Mouse (Mus musculus): Measurements from ENCODE around the gene Draxin. TPM values are rescaled to one million over a fixed set of nuclear protein-coding genes. Genes with fewer than 3 reads are reported as not detected.

Gene Draxin
- polyA plus RNA-seq, 1 experiment from 2014 or later: 0.24 TPM

DNA sequence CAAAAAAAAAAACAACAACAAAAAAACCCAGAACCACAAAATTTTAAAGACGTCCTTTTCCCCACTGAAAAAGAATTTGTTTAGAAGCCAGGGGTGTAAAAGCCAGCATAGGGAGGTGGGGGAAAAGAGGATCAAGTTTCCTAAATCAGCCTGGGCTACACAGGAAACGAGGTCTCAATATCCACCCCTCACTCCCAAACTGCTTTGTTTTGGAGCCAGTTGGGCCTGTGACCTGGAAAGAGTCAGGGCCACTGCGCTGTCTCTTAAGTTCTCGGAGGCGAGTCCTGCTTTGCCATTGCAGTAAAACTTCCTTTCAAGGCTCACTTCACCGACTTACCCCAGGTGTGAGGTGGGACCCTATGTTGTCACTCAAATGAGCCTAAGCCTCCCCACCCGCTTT is 19.7 kb upstream of the Draxin start:
- ATAC-seq: no peak
- no peaks in the 10 kb centered on the region for H3K9me3 ChIP-seq
- H3K4me3 ChIP-seq (replicated peaks): no peak overlapping the region
- no peaks in the 10 kb centered on the region for H3K27me3 ChIP-seq (replicated peaks)
- no peak overlapping the region for H3K27ac ChIP-seq
- no peak overlapping the region for H3K4me2 ChIP-seq (replicated peaks)
- no peaks in the 10 kb centered on the region for H3K36me3 ChIP-seq
- WGBS: 68% methylated on average over 7 of the region's 7 CpGs
- no peak overlapping the region for H3K9ac ChIP-seq
- peaks cover 3% of the 10 kb centered on the region; the same call in 1 of the 2 replicates for H3K4me1 ChIP-seq (replicated peaks)

DNA sequence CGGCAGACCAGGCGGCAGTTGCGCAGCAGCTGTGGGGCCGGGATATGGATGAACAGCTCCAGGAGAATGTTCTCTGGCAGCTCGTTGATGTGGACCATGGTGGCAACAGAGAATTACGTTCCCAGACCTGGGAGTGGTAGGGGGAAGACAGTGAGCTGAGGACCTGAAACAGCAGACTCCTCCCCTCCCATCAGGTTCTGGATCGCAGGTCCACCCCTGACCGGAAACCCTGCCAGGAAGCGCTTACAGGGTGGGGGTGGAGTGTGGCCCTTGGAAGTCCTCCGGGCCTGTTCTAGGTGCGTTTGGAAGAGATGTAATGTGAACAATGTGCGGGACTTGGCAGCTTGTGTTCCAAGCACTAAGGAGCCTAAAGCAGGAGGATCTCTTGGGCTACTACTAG is 19.0 kb upstream of the Draxin start:
- H3K4me2 ChIP-seq (replicated peaks): no peak overlapping the region

DNA sequence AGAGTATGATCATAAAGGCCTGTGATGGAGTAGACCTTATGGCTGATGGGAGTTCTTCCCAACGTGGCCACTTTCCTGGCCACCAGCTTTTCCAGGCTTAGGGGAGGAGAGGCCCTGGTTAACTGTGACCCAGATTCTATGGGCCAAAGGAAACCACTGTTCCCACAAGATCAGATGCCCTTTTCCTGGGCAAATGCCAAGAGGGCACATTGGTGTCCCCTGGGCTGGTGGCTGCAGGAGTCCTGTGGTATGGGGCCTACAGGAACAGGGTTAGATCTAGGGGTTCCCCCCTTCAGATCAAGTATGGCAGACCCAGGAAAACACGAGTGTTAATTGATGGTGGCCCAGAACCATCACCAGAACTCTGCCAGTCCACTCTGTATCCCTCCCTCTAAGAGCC is 17.2 kb upstream of the Draxin start:
- Histone ChIP-seq H3K9me3 (no peaks in the 10 kb centered on the region), H3K27me3 (replicated peaks) (no peaks in the 10 kb centered on the region), H3K4me2 (replicated peaks) (no peak overlapping the region), H3K27ac (no peak overlapping the region), H3K9ac (no peak overlapping the region), H3K36me3 (no peaks in the 10 kb centered on the region), H3K4me3 (replicated peaks) (no peak overlapping the region), H3K4me1 (replicated peaks) (peaks cover 3% of the 10 kb centered on the region; the same call in 1 of the 2 replicates)
- WGBS: 85% methylated on average over 2 of the region's 2 CpGs
- no peak for ATAC-seq

More for the DNA sequence above, 19.0 kb upstream of the Draxin start:
- Histone ChIP-seq H3K36me3 (no peaks in the 10 kb centered on the region), H3K9ac (no peak overlapping the region), H3K27me3 (replicated peaks) (no peaks in the 10 kb centered on the region), H3K9me3 (no peaks in the 10 kb centered on the region), H3K27ac (no peak overlapping the region), H3K4me3 (replicated peaks) (no peak overlapping the region), H3K4me1 (replicated peaks) (peaks cover 3% of the 10 kb centered on the region; the same call in 1 of the 2 replicates)
- ATAC-seq: no peak
- 57% methylated on average over 12 of the region's 12 CpGs for WGBS

DNA sequence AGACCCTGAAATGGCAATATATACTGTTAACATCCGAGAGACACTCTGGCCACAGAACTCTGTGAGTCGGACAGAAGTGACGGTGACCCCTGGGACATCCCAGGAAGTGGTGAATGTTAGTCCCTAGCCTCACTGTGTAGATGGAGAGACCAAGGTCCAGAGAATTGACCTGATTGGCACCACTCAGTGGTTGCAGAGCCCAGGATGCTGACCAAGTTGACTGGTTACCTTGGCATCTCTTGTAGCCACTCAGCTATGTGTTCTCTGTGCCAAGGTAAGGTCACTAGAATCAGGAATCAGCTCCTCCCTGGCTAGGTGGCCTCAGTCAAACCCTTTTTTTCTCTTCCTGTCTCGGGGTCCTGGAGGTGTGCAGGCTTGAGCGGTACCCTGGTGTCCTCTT is 13.2 kb upstream of the Draxin start:
- H3K4me2 ChIP-seq (replicated peaks): no peak overlapping the region
- H3K4me3 ChIP-seq (replicated peaks): no peak overlapping the region
- H3K27me3 ChIP-seq (replicated peaks): no peaks in the 10 kb centered on the region
- H3K4me1 ChIP-seq (replicated peaks): no peaks in the 10 kb centered on the region
- H3K9ac ChIP-seq: no peak overlapping the region
- WGBS: 86% methylated on average over 5 of the region's 5 CpGs
- H3K36me3 ChIP-seq: no peaks in the 10 kb centered on the region
- no peak for ATAC-seq
- H3K9me3 ChIP-seq: no peaks in the 10 kb centered on the region
- H3K27ac ChIP-seq: no peak overlapping the region

DNA sequence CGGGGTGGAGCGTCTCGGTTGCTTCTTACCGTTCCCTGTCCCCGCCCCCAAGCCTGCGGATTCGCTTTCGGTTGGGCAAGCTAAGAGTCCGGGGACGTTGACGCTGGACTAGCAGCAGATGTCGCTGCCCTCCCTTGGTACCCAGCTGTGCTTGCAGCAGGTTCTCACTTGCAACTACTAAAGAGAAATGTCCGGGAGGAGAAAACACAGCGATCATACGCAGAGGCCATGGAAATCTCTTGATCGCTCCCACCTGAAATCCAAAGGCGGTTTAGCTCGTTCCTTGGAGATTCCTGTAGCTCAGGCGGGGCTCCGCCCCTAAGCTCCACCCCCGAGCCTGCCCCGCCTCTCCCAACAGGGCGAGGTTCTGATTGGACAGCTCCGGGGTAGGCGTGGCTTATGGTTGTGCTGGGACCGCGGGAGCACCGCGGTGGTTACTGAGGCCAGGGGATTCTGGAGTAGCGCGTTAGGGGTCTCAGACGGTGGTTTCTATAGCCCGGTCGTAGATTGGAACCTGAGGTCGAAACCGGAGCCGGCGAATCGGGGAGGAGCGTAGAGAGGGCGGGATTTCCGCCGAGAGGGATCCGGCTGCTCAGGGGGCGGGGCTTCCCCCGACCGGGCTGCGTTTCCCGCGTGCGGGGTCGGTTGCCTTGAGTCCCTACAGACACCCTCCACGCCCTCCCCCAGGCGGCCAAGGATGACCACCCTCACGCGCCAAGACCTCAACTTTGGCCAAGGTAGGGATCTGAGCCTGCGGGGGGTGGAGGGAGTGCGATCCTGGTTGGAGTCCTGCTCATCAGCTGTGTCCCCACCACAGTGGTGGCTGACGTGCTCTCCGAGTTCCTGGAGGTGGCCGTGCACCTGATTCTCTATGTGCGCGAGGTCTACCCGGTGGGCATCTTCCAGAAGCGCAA is 9.9 kb upstream of the Draxin start:
- Histone ChIP-seq H3K27ac (peak overlapping the region; percentile 78), H3K27me3 (replicated peaks) (peaks cover 4% of the 10 kb centered on the region; the same call in 1 of the 2 replicates), H3K36me3 (no peaks in the 10 kb centered on the region), H3K9me3 (no peaks in the 10 kb centered on the region), H3K9ac (peak overlapping the region; percentile 78), H3K4me3 (replicated peaks) (peak overlapping the region; percentile 61), H3K4me2 (replicated peaks) (peak overlapping the region; percentile 95), H3K4me1 (replicated peaks) (no peaks in the 10 kb centered on the region)
- under 1% methylated on average over 65 of the region's 65 CpGs for whole genome bisulfite sequencing
- peak; percentile 97 for ATAC-seq

DNA sequence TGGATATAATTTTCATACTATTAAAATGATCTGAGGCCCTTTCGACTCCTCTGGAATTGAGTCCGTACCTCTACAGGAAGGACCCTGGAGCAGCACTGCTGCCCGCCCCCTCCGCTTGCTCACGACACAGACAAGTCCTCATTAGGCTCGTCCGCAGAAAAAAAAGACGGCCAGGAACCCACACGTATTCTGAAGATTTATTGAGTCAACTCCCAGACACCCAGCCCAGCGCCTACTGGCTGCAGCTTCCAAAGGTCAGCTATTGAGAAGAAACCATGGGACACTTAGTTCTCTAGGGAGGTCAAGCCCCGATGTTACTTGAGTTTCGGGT is 9.2 kb upstream of the Draxin start:
- ATAC-seq: no peak; the same call in 1 of the 2 replicates

DNA sequence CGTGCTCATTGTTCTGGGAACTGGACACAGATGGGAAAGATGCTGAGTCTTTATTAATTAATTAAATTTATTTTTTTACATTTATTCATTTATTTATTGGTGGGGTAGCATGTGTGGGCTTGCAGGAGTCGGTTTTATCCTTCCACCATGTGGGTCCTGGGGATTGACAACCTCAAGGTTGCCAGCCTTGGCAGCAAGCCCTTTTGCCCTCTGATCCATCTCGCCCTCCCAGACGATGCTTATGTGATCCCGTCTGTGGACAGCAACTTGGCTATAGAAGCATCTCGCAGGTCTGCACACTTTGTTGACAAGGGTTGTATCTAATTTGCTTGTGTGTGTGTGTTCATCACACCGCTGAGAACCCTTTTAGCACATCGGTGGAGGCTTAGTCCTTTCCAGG is 7.0 kb upstream of the Draxin start:
- no peak overlapping the region for H3K4me2 ChIP-seq (replicated peaks)
- H3K36me3 ChIP-seq: no peaks in the 10 kb centered on the region
- no peaks in the 10 kb centered on the region for H3K9me3 ChIP-seq
- peaks cover 4% of the 10 kb centered on the region; the same call in 1 of the 2 replicates for H3K27me3 ChIP-seq (replicated peaks)
- H3K9ac ChIP-seq: no peak overlapping the region
- H3K4me3 ChIP-seq (replicated peaks): no peak overlapping the region
- ATAC-seq: no peak
- WGBS: 71% methylated on average over 8 of the region's 8 CpGs
- no peaks in the 10 kb centered on the region for H3K4me1 ChIP-seq (replicated peaks)
- H3K27ac ChIP-seq: no peak overlapping the region

More for the DNA sequence above, 9.2 kb upstream of the Draxin start:
- peak overlapping the region; percentile 61 for H3K4me3 ChIP-seq (replicated peaks)
- 2% methylated on average over 12 of the region's 12 CpGs for WGBS
- H3K36me3 ChIP-seq: no peaks in the 10 kb centered on the region
- peak overlapping the region; percentile 95 for H3K4me2 ChIP-seq (replicated peaks)
- peak overlapping the region; percentile 41 for H3K9ac ChIP-seq
- H3K9me3 ChIP-seq: no peaks in the 10 kb centered on the region
- H3K27me3 ChIP-seq (replicated peaks): peaks cover 4% of the 10 kb centered on the region; the same call in 1 of the 2 replicates
- peak overlapping the region; percentile 78; the same call in 1 of the 2 replicates for H3K27ac ChIP-seq
- no peaks in the 10 kb centered on the region for H3K4me1 ChIP-seq (replicated peaks)

DNA sequence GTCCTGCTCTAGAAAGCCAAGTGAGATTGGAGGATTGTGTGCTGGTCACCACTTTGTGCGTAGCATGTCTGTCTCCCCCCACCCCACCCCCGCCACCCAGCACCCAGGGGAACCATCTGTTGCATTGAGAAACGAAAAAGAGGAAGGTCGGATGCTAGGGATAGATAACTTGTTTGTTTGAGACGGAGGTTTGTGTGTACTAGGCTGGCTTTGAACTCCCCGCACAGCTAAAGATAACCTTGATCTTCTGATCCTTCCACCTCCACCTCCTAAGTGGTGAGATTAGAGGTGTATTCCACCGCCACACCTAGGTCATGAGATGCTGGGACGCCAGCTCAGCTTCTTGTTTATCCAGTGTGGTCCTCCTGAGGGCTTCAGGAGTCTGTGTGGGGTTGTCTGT is 4.5 kb upstream of the Draxin start:
- H3K27ac ChIP-seq: no peak overlapping the region
- ATAC-seq: no peak
- H3K4me3 ChIP-seq (replicated peaks): no peak overlapping the region
- H3K9ac ChIP-seq: no peak overlapping the region
- H3K9me3 ChIP-seq: no peaks in the 10 kb centered on the region
- WGBS: 65% methylated on average over 8 of the region's 8 CpGs
- peaks cover 26% of the 10 kb centered on the region for H3K27me3 ChIP-seq (replicated peaks)
- H3K36me3 ChIP-seq: no peaks in the 10 kb centered on the region
- no peak overlapping the region for H3K4me2 ChIP-seq (replicated peaks)
- peaks cover 12% of the 10 kb centered on the region for H3K4me1 ChIP-seq (replicated peaks)

DNA sequence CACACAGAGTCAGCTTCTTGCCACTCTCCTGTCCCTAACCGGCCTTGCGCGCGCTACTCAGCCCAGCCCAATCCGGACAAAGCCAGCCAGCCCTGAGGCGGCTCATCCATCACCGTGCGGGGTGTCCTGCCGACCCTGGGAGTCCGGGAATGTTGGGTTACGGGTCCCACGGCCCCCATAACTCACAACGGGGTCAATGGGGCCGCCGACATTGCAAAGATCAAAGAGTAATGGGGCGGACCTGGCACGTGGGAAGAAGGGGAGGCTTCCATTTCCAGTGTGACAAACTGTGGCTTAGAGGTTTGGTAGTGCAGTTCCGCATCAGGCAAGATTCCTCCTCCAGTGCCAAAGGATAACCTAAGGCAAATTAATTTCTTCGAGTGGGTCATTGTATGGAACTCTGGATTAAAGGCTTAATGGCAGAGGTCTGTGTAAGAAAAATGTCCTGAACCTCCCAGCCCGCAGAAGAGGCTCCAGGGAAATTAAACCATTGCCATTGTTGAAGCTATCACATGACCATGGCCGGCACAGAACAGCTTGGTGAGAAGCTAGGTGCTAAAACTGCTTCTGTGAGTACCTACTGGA is 1.1 kb upstream of the Draxin start:
- WGBS: 2% methylated on average over 21 of the region's 21 CpGs
- peak overlapping the region; percentile 97 for H3K4me2 ChIP-seq (replicated peaks)
- H3K9me3 ChIP-seq: no peaks in the 10 kb centered on the region
- no peak overlapping the region for H3K27ac ChIP-seq
- H3K36me3 ChIP-seq: no peaks in the 10 kb centered on the region
- peaks cover 12% of the 10 kb centered on the region for H3K4me1 ChIP-seq (replicated peaks)
- H3K9ac ChIP-seq: no peak overlapping the region
- peak overlapping the region; percentile 60 for H3K4me3 ChIP-seq (replicated peaks)
- no peak for ATAC-seq
- H3K27me3 ChIP-seq (replicated peaks): peaks cover 47% of the 10 kb centered on the region

DNA sequence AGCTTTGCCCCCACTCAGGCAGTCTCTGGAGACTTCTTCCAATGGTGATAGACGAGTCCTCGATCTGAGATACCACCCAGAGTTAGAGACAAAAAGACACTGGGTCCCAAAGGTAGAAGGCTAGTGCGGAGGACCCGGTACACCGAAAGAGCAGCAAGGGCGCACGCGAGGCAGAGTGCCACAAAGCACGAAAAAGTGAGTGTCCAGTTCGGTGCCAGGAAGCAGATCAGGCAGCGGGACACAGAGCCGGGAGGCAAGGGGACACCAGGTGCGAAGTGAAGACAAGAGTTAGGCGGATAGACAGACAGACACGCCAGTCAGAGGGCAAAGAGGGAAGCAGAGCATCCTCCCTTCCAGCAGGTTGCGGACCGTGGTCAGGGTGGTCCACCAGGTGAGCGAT is 365 bp downstream of the Draxin start, which contains the start of gene Mad2l2:
Gene Mad2l2 (plus strand): TSS at position 252 of the 400 bp plus-strand sequence.
- WGBS: 1% methylated on average over 18 of the region's 18 CpGs
- H3K4me1 ChIP-seq (replicated peaks): peaks cover 12% of the 10 kb centered on the region
- H3K27ac ChIP-seq: peak within 1 kb of the TSS; percentile 44; the same call in 1 of the 2 replicates
- H3K9ac ChIP-seq: peak within 1 kb of the TSS; percentile 34
- peaks cover 47% of the 10 kb centered on the region for H3K27me3 ChIP-seq (replicated peaks)
- peak within 1 kb of the TSS; percentile 60 for H3K4me3 ChIP-seq (replicated peaks)
- no peak; the same call in 1 of the 2 replicates for ATAC-seq
- peak within 1 kb of the TSS; percentile 97 for H3K4me2 ChIP-seq (replicated peaks)
- H3K9me3 ChIP-seq: no peaks in the 10 kb centered on the region
- no peaks in the 10 kb centered on the region for H3K36me3 ChIP-seq

DNA sequence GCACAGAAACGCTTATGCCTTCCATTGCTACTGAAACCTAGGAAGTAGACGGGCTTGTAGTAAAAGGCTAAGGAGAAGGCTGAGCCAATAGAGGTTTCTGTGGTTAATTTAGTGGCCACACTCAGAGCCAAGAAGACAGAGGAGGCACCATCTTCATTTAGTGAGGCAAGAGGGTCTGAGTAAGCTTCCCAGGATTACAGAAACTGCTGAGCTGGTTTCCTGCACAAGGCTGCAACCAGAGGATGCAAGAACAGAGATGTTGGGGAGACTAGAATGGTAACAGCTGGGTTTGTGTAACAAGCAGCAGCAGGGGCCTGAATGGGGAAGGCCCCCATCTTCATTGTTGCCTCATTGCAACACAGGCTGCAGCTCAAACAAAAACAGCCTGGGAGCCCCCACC is 1.8 kb downstream of the Draxin start:
- no peak for ATAC-seq
- H3K4me2 ChIP-seq (replicated peaks): no peak overlapping the region
- no peaks in the 10 kb centered on the region for H3K9me3 ChIP-seq
- no peak overlapping the region for H3K27ac ChIP-seq
- no peaks in the 10 kb centered on the region for H3K36me3 ChIP-seq
- H3K27me3 ChIP-seq (replicated peaks): peaks cover 47% of the 10 kb centered on the region
- WGBS: 64% methylated on average over 2 of the region's 2 CpGs
- H3K9ac ChIP-seq: no peak overlapping the region
- H3K4me1 ChIP-seq (replicated peaks): peaks cover 12% of the 10 kb centered on the region
- no peak overlapping the region for H3K4me3 ChIP-seq (replicated peaks)

DNA sequence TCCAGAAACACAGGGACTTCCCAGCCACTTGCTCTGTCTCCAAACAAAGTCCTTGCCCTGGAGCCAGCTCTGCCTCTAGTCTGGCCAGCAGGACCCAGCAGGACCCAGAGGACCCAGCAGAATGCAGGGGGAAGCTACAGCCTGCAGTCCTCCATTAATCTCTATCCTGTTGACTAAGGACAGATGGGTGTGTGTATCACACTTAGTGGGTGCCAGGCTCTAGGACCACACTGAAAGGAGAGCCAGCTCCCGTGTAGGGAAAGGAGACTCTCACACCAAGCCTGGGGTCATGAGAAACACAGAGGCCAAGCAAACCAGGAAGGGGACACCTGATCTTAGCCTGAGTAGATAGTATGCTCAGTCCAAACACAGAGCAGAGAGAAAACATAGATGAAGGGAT is 2.3 kb downstream of the Draxin start:
- H3K4me1 ChIP-seq (replicated peaks): peaks cover 12% of the 10 kb centered on the region
- no peaks in the 10 kb centered on the region for H3K9me3 ChIP-seq
- ATAC-seq: no peak
- H3K27ac ChIP-seq: no peak overlapping the region
- H3K9ac ChIP-seq: no peak overlapping the region
- H3K4me2 ChIP-seq (replicated peaks): no peak overlapping the region
- WGBS: 54% methylated on average over 1 of the region's 1 CpGs
- H3K36me3 ChIP-seq: no peaks in the 10 kb centered on the region
- peaks cover 47% of the 10 kb centered on the region for H3K27me3 ChIP-seq (replicated peaks)
- H3K4me3 ChIP-seq (replicated peaks): no peak overlapping the region

Measured in intestine, embryonic 15.5 days (tissue).